Mouse (Mus musculus): ENCODE data around the gene Pdia5.

DNA sequence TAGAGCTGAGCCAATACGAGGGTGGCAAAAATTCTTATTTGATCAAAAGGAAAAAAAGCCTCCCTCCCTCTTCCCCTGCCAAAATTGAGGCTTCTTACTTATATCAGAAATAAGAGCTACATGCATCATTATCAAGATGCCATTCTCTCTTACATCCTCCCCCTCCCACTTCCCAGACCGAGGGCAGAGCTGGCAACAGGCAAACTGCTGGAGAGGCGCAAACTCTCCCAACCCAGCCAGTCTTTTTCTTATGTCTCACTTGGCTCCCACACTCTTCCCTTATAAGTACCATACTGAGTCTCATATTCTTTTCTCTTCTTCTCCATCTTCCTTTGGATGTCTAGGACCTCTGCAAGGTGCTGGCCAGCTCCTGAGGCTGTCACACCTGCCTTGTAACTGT is 44.0 kb upstream of the Pdia5 start:
- no peak for TF ChIP-seq POLR2A (IDR thresholded peaks at IDR 0.05; ENCODE audit: borderline replicate concordance, extremely low read depth, low read depth, low read length)
- no peak for TF ChIP-seq CTCF (IDR thresholded peaks at IDR 0.05; ENCODE audit: insufficient read depth, low read length)
